Mouse (Mus musculus): ENCODE measurements around the gene Itgav. TPM values are rescaled to one million over a fixed set of nuclear protein-coding genes. Genes with fewer than 3 reads are reported as not detected.
A peak's percentile ranks its signal among the peaks of the same experiment; 100 is the strongest.

Itgav gene
- polyA plus RNA-seq, 1 experiment from 2014 or later, result 15.0 TPM

DNA sequence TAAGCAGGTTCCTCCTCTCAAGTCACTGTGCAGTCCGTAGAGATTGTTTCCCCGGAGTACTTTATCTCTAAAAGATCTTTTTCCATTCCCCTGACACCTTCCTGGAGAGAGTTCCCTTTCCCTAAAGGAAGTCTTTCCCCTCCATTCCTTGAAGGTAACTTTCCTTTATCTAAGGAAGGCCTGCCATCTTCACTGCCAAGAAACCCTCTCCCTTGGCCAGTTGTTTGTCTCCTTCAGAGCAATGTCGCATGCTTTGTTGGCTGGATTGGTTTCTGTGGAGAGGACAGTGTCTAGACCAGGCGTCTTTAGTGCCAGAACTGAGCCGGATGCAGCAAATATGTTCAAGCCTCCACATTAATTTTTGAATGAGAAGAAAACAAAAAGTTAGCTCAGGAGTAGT, 11.1 kb downstream of the Itgav start:
- Histone ChIP-seq H3K4me2 (ENCODE audit: low read depth, low read length) (no peak overlapping the region), H3K27ac (ENCODE audit: low read length) (no peak overlapping the region), H3K9me3 (replicated peaks; ENCODE audit: control insufficient read depth, low read length) (no peaks in the 10 kb centered on the region), H3K27me3 (ENCODE audit: control insufficient read depth, insufficient read depth, low read depth, low read length) (no peaks in the 10 kb centered on the region), H3K36me3 (ENCODE audit: control insufficient read depth, insufficient read depth) (no peaks in the 10 kb centered on the region; the same call in 1 of the 2 replicates), H3K4me1 (ENCODE audit: control insufficient read depth, low read depth, low read length) (no peaks in the 10 kb centered on the region), H3K4me3 (ENCODE audit: low read depth, low read length) (no peak overlapping the region), H3K9ac (ENCODE audit: low read depth, low read length) (no peak overlapping the region)
- ATAC-seq (ENCODE audit: low read depth), result no peak
- 59% methylated on average over 5 of the region's 5 CpGs for WGBS (ENCODE audit: insufficient replicate concordance)

DNA sequence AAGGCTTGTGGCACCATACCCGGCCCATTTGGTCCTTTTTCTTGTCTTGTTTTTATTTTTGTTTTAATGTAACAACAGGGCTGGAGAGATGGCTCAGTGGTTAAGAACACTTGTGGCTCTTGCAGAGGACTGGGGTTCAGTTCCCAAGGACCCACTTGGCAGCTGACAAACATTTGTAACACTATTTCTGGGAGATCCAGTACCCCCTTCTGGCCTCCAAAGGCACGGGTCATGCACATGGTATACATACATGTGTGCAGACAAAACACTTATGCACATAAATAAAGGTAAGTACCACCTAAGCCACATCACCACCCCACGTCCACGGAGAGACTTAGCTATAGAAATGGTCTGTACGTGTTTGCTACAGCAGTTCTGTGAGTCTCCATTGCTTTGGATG, 12.6 kb downstream of the Itgav start:
- ATAC-seq (ENCODE audit: low read depth), result no peak
- Histone ChIP-seq H3K4me1 (ENCODE audit: control insufficient read depth, low read depth, low read length) (peaks cover 4% of the 10 kb centered on the region), H3K4me2 (ENCODE audit: low read depth, low read length) (no peak overlapping the region), H3K9me3 (replicated peaks; ENCODE audit: control insufficient read depth, low read length) (no peaks in the 10 kb centered on the region), H3K27ac (ENCODE audit: low read length) (no peak overlapping the region), H3K27me3 (ENCODE audit: control insufficient read depth, insufficient read depth, low read depth, low read length) (no peaks in the 10 kb centered on the region), H3K36me3 (ENCODE audit: control insufficient read depth, insufficient read depth) (no peaks in the 10 kb centered on the region; the same call in 1 of the 2 replicates), H3K4me3 (ENCODE audit: low read depth, low read length) (no peak overlapping the region), H3K9ac (ENCODE audit: low read depth, low read length) (no peak overlapping the region)
- WGBS (ENCODE audit: insufficient replicate concordance), result 65% methylated on average over 5 of the region's 5 CpGs

DNA sequence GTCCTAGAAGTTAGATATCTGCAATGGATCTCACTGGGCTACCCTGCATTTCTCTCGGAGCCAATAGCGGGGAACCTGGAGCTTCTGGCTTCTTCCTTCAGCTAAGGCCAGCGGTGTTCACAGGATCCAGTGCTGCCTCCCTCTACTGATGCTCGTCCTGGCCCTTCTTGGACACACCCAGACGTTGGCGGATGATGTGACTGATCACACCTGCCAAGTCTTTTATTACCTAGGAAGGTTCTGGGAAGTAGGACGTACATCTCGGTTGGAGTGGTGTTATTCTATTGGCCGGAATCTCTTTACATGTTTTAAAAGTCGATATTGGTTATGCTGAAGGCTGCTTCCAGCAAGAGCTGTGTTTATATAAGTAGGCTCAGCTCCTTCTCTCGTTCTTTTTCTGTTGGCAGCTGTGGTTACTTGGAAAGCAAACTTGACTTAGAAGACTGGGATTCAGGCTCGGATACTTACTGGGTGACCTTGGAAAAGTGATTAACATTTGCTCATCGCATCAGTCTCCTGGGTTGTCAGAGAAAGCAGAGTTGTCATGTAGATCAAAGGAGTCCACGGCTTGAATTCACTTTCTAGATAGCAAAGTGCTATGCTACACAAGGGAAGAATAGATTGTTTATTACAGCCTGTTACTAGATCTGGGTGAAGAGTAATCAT, 14.5 kb downstream of the Itgav start:
- Histone ChIP-seq H3K9ac (ENCODE audit: low read depth, low read length) (no peak overlapping the region), H3K9me3 (replicated peaks; ENCODE audit: control insufficient read depth, low read length) (no peaks in the 10 kb centered on the region), H3K4me3 (ENCODE audit: low read depth, low read length) (no peak overlapping the region), H3K4me2 (ENCODE audit: low read depth, low read length) (no peak overlapping the region), H3K27ac (ENCODE audit: low read length) (no peak overlapping the region), H3K4me1 (ENCODE audit: control insufficient read depth, low read depth, low read length) (peaks cover 8% of the 10 kb centered on the region), H3K36me3 (ENCODE audit: control insufficient read depth, insufficient read depth) (no peaks in the 10 kb centered on the region; the same call in 1 of the 2 replicates), H3K27me3 (ENCODE audit: control insufficient read depth, insufficient read depth, low read depth, low read length) (no peaks in the 10 kb centered on the region)
- 73% methylated on average over 14 of the region's 14 CpGs for WGBS (ENCODE audit: insufficient replicate concordance)
- no peak for ATAC-seq (ENCODE audit: low read depth)

DNA sequence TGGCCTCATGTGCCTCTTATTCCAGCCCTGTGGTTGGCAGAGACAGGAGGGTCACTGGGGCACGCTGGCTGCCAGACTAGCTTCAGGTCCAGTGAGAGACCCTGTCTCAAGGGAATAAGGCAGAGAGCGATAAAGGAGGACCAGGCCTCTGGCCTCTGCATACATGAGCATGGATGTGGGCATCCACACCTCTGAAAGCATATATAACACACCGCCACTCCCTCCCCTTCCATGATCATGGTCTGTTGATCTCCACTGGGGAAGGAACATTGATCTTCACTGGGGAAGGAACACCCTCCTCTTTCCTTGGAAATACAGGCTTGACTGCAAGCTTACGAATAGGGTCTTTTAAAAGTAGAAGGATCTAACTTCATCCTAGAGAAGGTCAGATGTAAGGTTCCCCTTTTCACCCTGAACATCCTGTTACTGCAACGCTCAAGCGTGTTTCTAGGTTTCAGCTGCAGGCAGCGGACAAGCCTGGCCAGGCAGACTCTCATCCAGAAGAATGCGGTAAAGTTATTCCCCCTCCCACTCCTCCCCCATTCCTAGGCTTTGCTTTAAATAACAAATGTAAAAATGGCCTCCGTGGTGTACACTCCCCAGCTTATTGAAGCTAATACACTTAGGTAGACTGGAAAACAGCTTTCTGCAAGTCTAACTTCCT, 15.4 kb downstream of the Itgav start:
- no peak overlapping the region for H3K4me3 ChIP-seq (ENCODE audit: low read depth, low read length)
- H3K9me3 ChIP-seq (replicated peaks; ENCODE audit: control insufficient read depth, low read length), result no peaks in the 10 kb centered on the region
- WGBS (ENCODE audit: insufficient replicate concordance), result 41% methylated on average over 9 of the region's 9 CpGs
- no peaks in the 10 kb centered on the region for H3K27me3 ChIP-seq (ENCODE audit: control insufficient read depth, insufficient read depth, low read depth, low read length)
- no peaks in the 10 kb centered on the region; the same call in 1 of the 2 replicates for H3K36me3 ChIP-seq (ENCODE audit: control insufficient read depth, insufficient read depth)
- 0 out of 2 replicates have a peak overlapping the region, but pooled peaks have one; percentile 4 for H3K27ac ChIP-seq (ENCODE audit: low read length)
- H3K4me2 ChIP-seq (ENCODE audit: low read depth, low read length), result no peak overlapping the region
- H3K9ac ChIP-seq (ENCODE audit: low read depth, low read length), result no peak overlapping the region
- ATAC-seq (ENCODE audit: low read depth), result no peak
- H3K4me1 ChIP-seq (ENCODE audit: control insufficient read depth, low read depth, low read length), result peaks cover 8% of the 10 kb centered on the region

DNA sequence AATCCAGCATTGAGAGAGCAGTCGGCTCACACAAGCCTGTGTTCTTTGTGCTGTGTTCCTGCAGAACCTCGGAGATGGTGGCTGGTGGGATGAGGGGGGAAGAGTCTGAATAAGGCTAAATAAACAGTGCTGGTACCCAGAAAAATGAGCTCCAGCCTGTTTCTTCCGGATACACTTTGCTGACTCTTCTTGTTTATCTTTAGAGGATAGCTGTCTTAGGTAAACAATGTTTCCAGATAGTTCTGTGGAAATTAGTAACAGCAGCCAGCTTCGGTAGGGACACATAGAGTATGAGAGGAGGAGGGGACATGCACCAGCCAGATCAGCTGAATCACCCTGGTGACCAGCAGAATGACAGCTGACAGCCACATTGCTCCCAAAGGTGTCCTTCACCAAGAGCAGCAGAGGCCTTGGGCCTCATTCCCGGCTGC, 16.4 kb downstream of the Itgav start:
- WGBS (ENCODE audit: insufficient replicate concordance), result 47% methylated on average over 5 of the region's 5 CpGs
- ATAC-seq (ENCODE audit: low read depth), result peak; percentile 71
- H3K4me1 ChIP-seq (ENCODE audit: control insufficient read depth, low read depth, low read length), result peaks cover 8% of the 10 kb centered on the region
- H3K9ac ChIP-seq (ENCODE audit: low read depth, low read length), result no peak overlapping the region
- no peak overlapping the region for H3K27ac ChIP-seq (ENCODE audit: low read length)
- H3K36me3 ChIP-seq (ENCODE audit: control insufficient read depth, insufficient read depth), result no peaks in the 10 kb centered on the region; the same call in 1 of the 2 replicates
- H3K4me3 ChIP-seq (ENCODE audit: low read depth, low read length), result no peak overlapping the region
- no peak overlapping the region for H3K4me2 ChIP-seq (ENCODE audit: low read depth, low read length)
- H3K27me3 ChIP-seq (ENCODE audit: control insufficient read depth, insufficient read depth, low read depth, low read length), result no peaks in the 10 kb centered on the region
- no peaks in the 10 kb centered on the region for H3K9me3 ChIP-seq (replicated peaks; ENCODE audit: control insufficient read depth, low read length)

DNA sequence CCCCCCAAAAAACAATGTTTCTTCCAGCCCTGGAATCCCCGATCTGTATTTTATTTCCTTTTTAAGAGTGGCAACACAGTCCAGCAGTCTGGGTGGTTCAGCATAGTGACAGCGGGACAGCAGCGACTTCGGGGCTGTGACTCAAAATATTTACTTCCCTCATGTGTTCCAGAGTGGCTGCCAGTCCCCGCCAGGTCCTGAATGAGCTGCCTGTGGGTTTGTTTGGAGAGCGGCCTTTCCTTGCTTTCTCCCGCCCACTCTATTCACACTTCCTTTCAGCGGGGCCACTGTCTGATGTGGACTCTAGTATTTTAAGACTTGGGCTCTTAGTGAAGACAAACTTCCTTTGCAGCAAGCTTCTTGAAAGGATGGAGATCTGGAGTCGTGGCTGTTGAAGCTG, 18.0 kb downstream of the Itgav start:
- WGBS (ENCODE audit: insufficient replicate concordance), result 22% methylated on average over 9 of the region's 9 CpGs
- Histone ChIP-seq H3K4me1 (ENCODE audit: control insufficient read depth, low read depth, low read length) (peaks cover 8% of the 10 kb centered on the region), H3K4me3 (ENCODE audit: low read depth, low read length) (no peak overlapping the region), H3K27ac (ENCODE audit: low read length) (no peak overlapping the region), H3K36me3 (ENCODE audit: control insufficient read depth, insufficient read depth) (no peaks in the 10 kb centered on the region; the same call in 1 of the 2 replicates), H3K9ac (ENCODE audit: low read depth, low read length) (no peak overlapping the region), H3K4me2 (ENCODE audit: low read depth, low read length) (no peak overlapping the region), H3K27me3 (ENCODE audit: control insufficient read depth, insufficient read depth, low read depth, low read length) (no peaks in the 10 kb centered on the region), H3K9me3 (replicated peaks; ENCODE audit: control insufficient read depth, low read length) (no peaks in the 10 kb centered on the region)
- ATAC-seq (ENCODE audit: low read depth), result 0 out of 2 replicates have a peak, but pooled peaks have one; percentile 35

DNA sequence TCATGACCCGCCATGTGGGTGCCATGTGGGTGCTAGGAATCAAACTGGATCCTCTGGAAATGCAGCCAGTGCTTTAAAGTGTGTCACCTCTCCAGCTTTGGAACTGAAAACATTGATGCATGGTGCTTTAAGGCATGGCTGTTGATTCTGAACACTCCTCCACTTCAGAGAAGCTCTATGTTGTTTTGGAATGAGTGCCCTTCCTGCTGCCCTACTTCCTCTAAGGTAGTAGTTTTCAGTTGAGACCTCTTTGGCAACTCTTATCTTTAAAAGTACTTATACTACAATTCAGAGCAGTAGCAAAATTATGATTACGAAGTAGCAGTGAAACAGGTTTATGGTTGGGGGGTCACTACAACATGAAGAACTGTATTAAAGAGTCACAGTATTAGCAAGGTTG, 18.6 kb downstream of the Itgav start:
- no peak for ATAC-seq (ENCODE audit: low read depth)
- WGBS (ENCODE audit: insufficient replicate concordance), result 65% methylated on average over 2 of the region's 2 CpGs
- no peaks in the 10 kb centered on the region for H3K36me3 ChIP-seq (ENCODE audit: control insufficient read depth, insufficient read depth)
- H3K27ac ChIP-seq (ENCODE audit: low read length), result no peak overlapping the region
- H3K9me3 ChIP-seq (replicated peaks; ENCODE audit: control insufficient read depth, low read length), result no peaks in the 10 kb centered on the region
- no peak overlapping the region for H3K4me3 ChIP-seq (ENCODE audit: low read depth, low read length)
- no peaks in the 10 kb centered on the region for H3K27me3 ChIP-seq (ENCODE audit: control insufficient read depth, insufficient read depth, low read depth, low read length)
- H3K9ac ChIP-seq (ENCODE audit: low read depth, low read length), result no peak overlapping the region
- peaks cover 8% of the 10 kb centered on the region for H3K4me1 ChIP-seq (ENCODE audit: control insufficient read depth, low read depth, low read length)
- H3K4me2 ChIP-seq (ENCODE audit: low read depth, low read length), result no peak overlapping the region

DNA sequence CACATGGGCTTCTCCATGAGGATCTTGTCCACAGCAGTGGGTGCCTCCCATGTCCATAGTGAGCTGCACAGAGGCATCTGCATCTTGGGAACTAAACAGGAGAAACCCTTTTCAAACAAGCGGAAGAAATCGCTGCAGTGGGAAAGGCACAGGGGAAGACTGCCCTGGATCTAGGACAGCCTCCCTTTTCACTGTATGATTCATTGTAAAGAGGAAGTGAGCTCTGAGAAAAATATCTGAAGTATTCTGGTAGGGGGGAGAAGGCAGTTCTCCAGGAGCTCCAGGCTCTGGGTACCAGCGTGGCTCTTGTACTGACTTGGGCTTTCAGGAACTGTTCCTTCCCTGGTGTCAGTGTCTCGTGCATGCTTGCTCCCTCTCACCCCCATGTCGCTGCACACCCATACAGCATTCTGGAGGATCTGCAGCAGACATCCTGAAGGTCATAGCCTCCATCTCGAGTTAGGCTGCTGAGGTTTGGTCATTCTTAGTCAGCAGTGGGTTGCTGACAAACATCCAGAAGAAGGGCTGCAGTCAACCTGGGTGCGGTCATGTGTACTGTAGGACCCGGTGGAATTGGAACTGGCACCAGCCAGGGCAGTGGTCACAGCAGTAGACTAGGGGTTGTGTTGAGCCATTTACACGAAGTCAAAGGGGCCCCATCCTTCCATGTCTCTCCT, 20.2 kb downstream of the Itgav start:
- 49% methylated on average over 9 of the region's 9 CpGs for WGBS (ENCODE audit: insufficient replicate concordance)
- no peaks in the 10 kb centered on the region for H3K9me3 ChIP-seq (replicated peaks; ENCODE audit: control insufficient read depth, low read length)
- no peaks in the 10 kb centered on the region for H3K36me3 ChIP-seq (ENCODE audit: control insufficient read depth, insufficient read depth)
- no peak overlapping the region for H3K4me2 ChIP-seq (ENCODE audit: low read depth, low read length)
- no peak overlapping the region for H3K4me3 ChIP-seq (ENCODE audit: low read depth, low read length)
- ATAC-seq (ENCODE audit: low read depth), result no peak
- H3K27me3 ChIP-seq (ENCODE audit: control insufficient read depth, insufficient read depth, low read depth, low read length), result no peaks in the 10 kb centered on the region
- no peak overlapping the region for H3K9ac ChIP-seq (ENCODE audit: low read depth, low read length)
- H3K4me1 ChIP-seq (ENCODE audit: control insufficient read depth, low read depth, low read length), result peaks cover 8% of the 10 kb centered on the region
- H3K27ac ChIP-seq (ENCODE audit: low read length), result no peak overlapping the region

DNA sequence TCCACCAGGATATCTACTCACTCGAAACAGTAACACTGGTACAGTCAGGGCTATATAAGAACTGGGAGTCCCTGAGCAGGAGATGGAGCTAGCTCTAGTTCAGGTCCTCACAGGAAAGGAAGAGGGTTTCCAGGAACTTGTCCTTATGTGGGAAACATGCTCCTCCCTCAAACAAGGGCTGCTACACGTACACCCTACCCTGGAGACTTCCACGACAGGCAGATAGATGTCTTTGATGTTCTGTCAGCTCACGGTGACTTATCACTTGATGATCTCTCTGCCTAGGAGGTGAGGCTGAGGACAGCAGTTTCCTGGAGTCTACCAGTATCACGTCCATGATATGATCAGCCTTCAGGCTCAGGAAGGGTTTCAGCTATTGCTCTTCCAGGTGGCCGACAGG, 21.1 kb downstream of the Itgav start:
- Histone ChIP-seq H3K27ac (ENCODE audit: low read length) (no peak overlapping the region), H3K27me3 (ENCODE audit: control insufficient read depth, insufficient read depth, low read depth, low read length) (no peaks in the 10 kb centered on the region), H3K4me2 (ENCODE audit: low read depth, low read length) (no peak overlapping the region), H3K9ac (ENCODE audit: low read depth, low read length) (no peak overlapping the region), H3K4me1 (ENCODE audit: control insufficient read depth, low read depth, low read length) (peaks cover 8% of the 10 kb centered on the region), H3K36me3 (ENCODE audit: control insufficient read depth, insufficient read depth) (no peaks in the 10 kb centered on the region), H3K9me3 (replicated peaks; ENCODE audit: control insufficient read depth, low read length) (no peaks in the 10 kb centered on the region), H3K4me3 (ENCODE audit: low read depth, low read length) (no peak overlapping the region)
- 42% methylated on average over 6 of the region's 6 CpGs for WGBS (ENCODE audit: insufficient replicate concordance)
- no peak for ATAC-seq (ENCODE audit: low read depth)
